Mouse (Mus musculus) brain, embryonic 14.5 days (tissue): ENCODE results near the gene Cavin1.

Source experiments
- CTCF ChIP-seq: fragments of 200-500 bp; IDR thresholded peaks from 2 replicates; pipeline ENCODE4 v1.5.1; 2012; ENCODE audit warnings: inconsistent platforms, mild to moderate bottlenecking, moderate library complexity, borderline replicate concordance; ENCODE audit not compliant: insufficient read depth, insufficient read length; ENCODE audit errors: extremely low read depth
- POLR2A ChIP-seq: fragments of 200-500 bp; IDR thresholded peaks from 2 replicates; pipeline ENCODE4 v1.6.1; 2012; ENCODE audit warnings: mild to moderate bottlenecking, inconsistent platforms, borderline replicate concordance; ENCODE audit not compliant: poor library complexity, insufficient read depth, insufficient read length, severe bottlenecking; ENCODE audit errors: extremely low read depth

GRCm38 (mm10) chr11:100912401-100913155, 58.1 kb downstream of the Cavin1 start:
- no peak for TF ChIP-seq CTCF
- TF ChIP-seq POLR2A, result no peak
